8 mouse cellular contexts compared by ENCODE assay signal in the genomic region with DNA sequence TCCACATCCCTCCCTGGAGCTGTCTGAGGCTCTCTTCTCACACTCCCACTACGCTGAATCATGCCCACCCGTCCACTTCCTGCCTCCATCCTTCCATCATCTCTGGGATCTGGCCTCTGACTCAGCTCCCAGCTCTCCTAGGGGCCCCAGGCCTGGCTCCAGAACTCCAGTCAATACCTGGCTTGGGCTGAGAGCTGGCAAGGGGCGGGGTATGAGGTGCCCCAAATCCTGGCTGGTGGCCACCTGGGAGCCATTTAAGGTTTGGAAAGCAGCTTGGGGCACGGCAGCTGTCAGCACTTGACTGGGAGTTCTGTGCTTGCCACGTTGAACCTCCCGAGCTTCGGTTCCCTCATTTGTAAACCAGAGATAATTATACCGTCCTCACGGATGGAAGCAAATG. TPM values are rescaled to one million over a fixed set of nuclear protein-coding genes. Genes with fewer than 3 reads are reported as not detected.
A peak's percentile ranks its signal among the peaks of the same experiment; 100 is the strongest.
DNase-seq lines count a peak whose midpoint lies in the region; ATAC-seq lines count a peak whose summit lies in the region.
"Had no signal": no experiment of that assay in that cellular context is flagged by ENCODE, and none has a peak within 500 bp of the region (broad histone marks: within the 10 kb centered on the region; RNA-seq: fewer than 3 reads in every experiment).

No protein-coding gene starts in this region.

- ATAC-seq in granulocyte monocyte progenitor cell, adult 5-6 weeks (replicated peaks; ENCODE audit: poor library complexity, severe bottlenecking) = no peak

- peak; percentile 80 for DNase-seq in MN1 (ENCODE audit: low spot score)
- DNase-seq in cerebellum, adult 11-12 months = peak; percentile 94
- peak; percentile 84 for DNase-seq in gastrocnemius, postnatal 10 days
- peak; percentile 46 to 66 for DNase-seq in layer of hippocampus, adult 18-20 months (ENCODE audit: low spot score in 2 of 2)
- DNase-seq in embryo, embryonic 10 days (ENCODE audit: low spot score) = no peak
- DNase-seq in spleen, postnatal 10 days (ENCODE audit: low spot score in 2 of 2) = no peak

RNA-seq across cellular contexts. Expression of a gene that starts 18.0 kb away (rescaled TPM):
- total RNA-seq in gastrocnemius, postnatal 10 days (2021) = 100 to 1,000 TPM; 196 to 209 TPM
- total RNA-seq in layer of hippocampus, adult 18-20 months (2021) = 100 to 1,000 TPM; 168 to 178 TPM
- not detected in 2 replicates for total RNA-seq in granulocyte monocyte progenitor cell, adult 5-6 weeks (2014; fragmentation: Nextera tagmentation)
- 0.05 TPM in 1 of 2 replicates, not detected in the other for total RNA-seq in granulocyte monocyte progenitor cell, adult 5-6 weeks (2017)
- total RNA-seq: neutrophil, adult 5-6 weeks had no signal

RNA-seq across cellular contexts. Expression of a gene that starts 33.0 kb away (rescaled TPM):
- 1,000 to 10,000 TPM; 1,482 to 1,503 TPM for total RNA-seq in gastrocnemius, postnatal 10 days (2021)
- under 1 TPM; 0.48 to 0.69 TPM for total RNA-seq in layer of hippocampus, adult 18-20 months (2021)
- not detected in 2 replicates for total RNA-seq in granulocyte monocyte progenitor cell, adult 5-6 weeks (2014; fragmentation: Nextera tagmentation)
- not detected in 2 replicates for total RNA-seq in granulocyte monocyte progenitor cell, adult 5-6 weeks (2017)
- total RNA-seq: neutrophil, adult 5-6 weeks had no signal

RNA-seq across cellular contexts. Expression of a gene that starts 42.6 kb away (rescaled TPM):
- total RNA-seq in gastrocnemius, postnatal 10 days (2021) = 10 to 100 TPM; 35.6 to 39.7 TPM
- 10 to 100 TPM; 66.4 to 69.1 TPM for total RNA-seq in layer of hippocampus, adult 18-20 months (2021)
- 118 and 133 TPM in 2 replicates for total RNA-seq in granulocyte monocyte progenitor cell, adult 5-6 weeks (2014; fragmentation: Nextera tagmentation)
- total RNA-seq in granulocyte monocyte progenitor cell, adult 5-6 weeks (2017) = 85.1 and 88.3 TPM in 2 replicates

RNA-seq across cellular contexts. Expression of a gene that starts 57.1 kb away (rescaled TPM):
- not detected for total RNA-seq in gastrocnemius, postnatal 10 days (2021)
- 1 to 10 TPM; 7.3 to 8.1 TPM for total RNA-seq in layer of hippocampus, adult 18-20 months (2021)
- not detected in 2 replicates for total RNA-seq in granulocyte monocyte progenitor cell, adult 5-6 weeks (2014; fragmentation: Nextera tagmentation)
- not detected in 2 replicates for total RNA-seq in granulocyte monocyte progenitor cell, adult 5-6 weeks (2017)
- total RNA-seq: neutrophil, adult 5-6 weeks had no signal

Comparison
In these comparisons a context has a peak if more than half of its experiments do, and no peak if none do; other contexts are left out.
1. DNase-seq: peak in MN1 (single experiment), cerebellum, adult 11-12 months (single experiment), gastrocnemius, postnatal 10 days (single experiment) and layer of hippocampus, adult 18-20 months (2 of 2); none in embryo, embryonic 10 days (single experiment) and spleen, postnatal 10 days (0 of 2).
2. RNA of a gene that starts 18.0 kb away (total RNA-seq): 196 to 209 TPM in gastrocnemius, postnatal 10 days and 168 to 178 TPM in layer of hippocampus, adult 18-20 months; 0.05 TPM in granulocyte monocyte progenitor cell, adult 5-6 weeks; every median in the first group is over 100 times any median in the second.
3. RNA of a gene that starts 33.0 kb away (total RNA-seq): 1,482 to 1,503 TPM in gastrocnemius, postnatal 10 days; 0.48 to 0.69 TPM in layer of hippocampus, adult 18-20 months and not detected in granulocyte monocyte progenitor cell, adult 5-6 weeks; every median in the first group is over 100 times any median in the second.